Mouse (Mus musculus): Measurements from ENCODE around the gene Trpm6.

The Trpm6 gene

GRCm38 (mm10) chr19:18889632-18890031 is 139.8 kb downstream of the Trpm6 start:
- no peak for DNase-seq (ENCODE audit: low spot score)

GRCm38 (mm10) chr19:18890216-18890615 is 140.4 kb downstream of the Trpm6 start:
- DNase-seq (ENCODE audit: low spot score) = no peak

- no peak for DNase-seq (ENCODE audit: low spot score)
These were observed 148.5 kb downstream of the Trpm6 start for GRCm38 (mm10) chr19:18898238-18898637.

GRCm38 (mm10) chr19:18902041-18902693 is 152.4 kb downstream of the Trpm6 start:
- DNase-seq (ENCODE audit: low spot score) = no peak

GRCm38 (mm10) chr19:18902694-18903067 is 152.9 kb downstream of the Trpm6 start:
- DNase-seq (ENCODE audit: low spot score) = no peak

GRCm38 (mm10) chr19:18905511-18905910 is 155.7 kb downstream of the Trpm6 start:
- no peak for DNase-seq (ENCODE audit: low spot score)

GRCm38 (mm10) chr19:18909641-18910040 is 159.9 kb downstream of the Trpm6 start:
- DNase-seq (ENCODE audit: low spot score) = no peak

GRCm38 (mm10) chr19:18911755-18912340 is 162.1 kb downstream of the Trpm6 start:
- DNase-seq (ENCODE audit: low spot score) = no peak

GRCm38 (mm10) chr19:18941391-18941790 is 191.6 kb downstream of the Trpm6 start:
- DNase-seq (ENCODE audit: low spot score) = no peak

Measured in ovary, postnatal 36 days (tissue).